Mouse (Mus musculus) ES-E14 (cell line): ENCODE measurements around the gene Drosha.

Experiments
- HCFC1 ChIP-seq: IDR thresholded peaks from 2 replicates; pipeline ENCODE4 v1.6.1; 2012; ENCODE audit warnings: low read length, inconsistent platforms, borderline replicate concordance; ENCODE audit not compliant: insufficient read depth
- MAFK ChIP-seq: IDR thresholded peaks from 2 replicates; pipeline ENCODE4 v1.6.1; 2014; ENCODE audit warnings: mild to moderate bottlenecking, low read depth, low read length, inconsistent platforms; ENCODE audit not compliant: insufficient read depth
- ZC3H11A ChIP-seq: IDR thresholded peaks from 2 replicates; pipeline ENCODE4 v1.6.1; 2012; ENCODE audit warnings: low read depth, mild to moderate bottlenecking, inconsistent platforms, low read length, borderline replicate concordance
- ZNF384 ChIP-seq: IDR thresholded peaks from 2 replicates; pipeline ENCODE4 v1.6.1; 2012; ENCODE audit warnings: low read depth, low read length, inconsistent platforms

DNA sequence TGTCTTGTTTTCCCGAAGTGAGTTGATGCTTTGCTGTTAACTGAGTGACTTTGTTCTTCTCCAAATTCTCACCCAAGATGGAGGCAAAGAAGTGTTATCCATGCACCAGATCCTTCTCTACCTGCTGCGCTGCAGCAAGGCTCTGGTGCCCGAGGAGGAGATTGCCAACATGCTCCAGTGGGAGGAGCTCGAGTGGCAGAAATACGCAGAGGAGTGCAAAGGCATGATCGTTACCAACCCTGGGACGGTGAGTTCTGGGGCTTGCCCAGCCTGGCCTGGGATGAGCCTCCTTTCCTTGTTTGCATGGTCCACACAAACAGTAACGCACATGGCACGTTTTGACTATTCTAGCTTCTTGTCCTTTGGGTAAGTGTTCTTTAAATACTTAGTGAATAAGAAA is 54.0 kb downstream of the Drosha start:
- TF ChIP-seq MAFK = no peak
- TF ChIP-seq HCFC1 = no peak
- no peak for TF ChIP-seq ZC3H11A
- no peak for TF ChIP-seq ZNF384
